Mouse (Mus musculus) embryonic facial prominence, embryonic 10.5 days (tissue): ENCODE data around the gene Taf3. TPM values are rescaled to one million over a fixed set of nuclear protein-coding genes. Genes with fewer than 3 reads are reported as not detected.

ENCODE experiments used
- DNase-seq: peaks from one replicate; pipeline ENCODE4 v3.0.0-alpha.2; 2017; ENCODE audit warnings: low spot score
- H3K27ac ChIP-seq: fragments of 300-500 bp; sonication (generic); replicated peaks from 2 replicates; pipeline ENCODE4 v1.5.1; 2016; ENCODE audit warnings: mild to moderate bottlenecking
- H3K27me3 ChIP-seq: fragments of 300-500 bp; sonication (generic); replicated peaks from 2 replicates; pipeline ENCODE4 v1.6.1; 2016; ENCODE audit warnings: low read depth, mild to moderate bottlenecking; ENCODE audit not compliant: poor library complexity, severe bottlenecking
- H3K36me3 ChIP-seq: fragments of 300-500 bp; sonication (generic); replicated peaks from 2 replicates; pipeline ENCODE4 v1.6.1; 2016; ENCODE audit warnings: mild to moderate bottlenecking, moderate library complexity
- H3K4me1 ChIP-seq: fragments of 300-500 bp; sonication (generic); 2 replicates; pipeline ENCODE4 v1.6.1; 2016
- H3K4me3 ChIP-seq: fragments of 300-500 bp; sonication (generic); 2 replicates; pipeline ENCODE4 v1.5.1; 2016; ENCODE audit warnings: mild to moderate bottlenecking, moderate library complexity
- H3K9me3 ChIP-seq: fragments of 300-500 bp; sonication (generic); 2 replicates; pipeline ENCODE4 v1.6.1; 2016; ENCODE audit warnings: mild to moderate bottlenecking
- WGBS: fragments of 180-500 bp; shearing (Covaris S2); methylation state at CpG from one replicate; pipeline ENCODE4 v1.1.7; 2016; 5-methylcytosine and 5-hydroxymethylcytosine counted together
- polyA plus RNA-seq: library from polyadenylated mRNA; unstranded; fragments of >200 nt; fragmentation: Nextera tagmentation; extraction: Ambion mirVana; gene quantifications from 2 replicates; pipeline ENCODE4 v1.2.1, GENCODE M21; 2016

Gene Taf3
- polyA plus RNA-seq, 1 experiment from 2014 or later: 17.3 TPM

- peaks cover 13% of the 10 kb centered on the region; the same call in 1 of the 2 replicates for H3K4me1 ChIP-seq
- no peak overlapping the region for H3K4me3 ChIP-seq
- no peaks in the 10 kb centered on the region for H3K9me3 ChIP-seq
- no peaks in the 10 kb centered on the region for H3K36me3 ChIP-seq
- no peaks in the 10 kb centered on the region for H3K27me3 ChIP-seq
- no peak overlapping the region for H3K27ac ChIP-seq
- 80% methylated on average over 4 of the region's 4 CpGs for WGBS
- DNase-seq: no peak
Observed at GRCm38 (mm10) chr2:9970178-9970577, 78.2 kb downstream of the Taf3 start.

DNA sequence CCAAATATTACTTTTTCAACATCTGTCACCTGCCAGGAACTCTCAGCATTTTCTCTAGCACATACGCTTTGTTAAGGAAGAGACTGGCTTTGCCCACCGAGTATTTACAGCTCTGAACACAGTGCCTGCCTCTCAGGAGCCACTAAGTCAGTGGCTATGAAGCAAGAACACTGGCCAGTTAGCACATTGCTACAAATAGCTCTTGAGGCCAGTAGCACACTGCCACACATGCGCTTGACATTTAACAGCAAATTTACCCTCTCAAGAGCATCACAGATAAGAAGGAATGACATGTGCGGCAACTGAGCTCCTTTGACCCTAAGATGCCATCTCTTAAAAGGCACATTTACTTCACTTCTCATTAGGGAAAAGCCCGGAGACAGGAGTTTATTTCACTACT lies 78.7 kb downstream of the Taf3 start:
- DNase-seq: no peak
- no peaks in the 10 kb centered on the region for H3K9me3 ChIP-seq
- H3K4me3 ChIP-seq: no peak overlapping the region
- H3K27me3 ChIP-seq: no peaks in the 10 kb centered on the region
- peaks cover 13% of the 10 kb centered on the region; the same call in 1 of the 2 replicates for H3K4me1 ChIP-seq
- H3K27ac ChIP-seq: no peak overlapping the region
- H3K36me3 ChIP-seq: no peaks in the 10 kb centered on the region
- 80% methylated on average over 5 of the region's 5 CpGs for WGBS

GRCm38 (mm10) chr2:9966634-9967033 lies 81.8 kb downstream of the Taf3 start:
- WGBS: 56% methylated on average over 1 of the region's 1 CpGs

DNA sequence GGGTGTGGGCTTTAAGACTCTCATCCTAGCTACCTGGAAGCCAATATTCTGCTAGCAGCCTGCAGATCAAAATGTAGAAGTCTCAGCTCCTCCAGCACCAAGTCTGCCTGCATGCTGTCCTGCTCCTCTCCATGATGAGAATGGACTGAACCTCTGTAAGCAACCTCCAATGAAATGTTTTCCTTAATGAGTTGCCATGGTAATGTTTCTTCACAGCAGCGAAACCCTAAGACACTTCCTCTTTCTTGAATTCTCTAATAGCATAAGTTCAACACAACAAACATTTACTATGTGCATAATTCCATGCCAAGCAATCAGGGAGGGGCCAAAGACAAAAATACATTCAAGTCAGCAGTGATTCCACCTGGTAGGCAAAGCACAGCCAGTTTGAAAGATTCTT lies 82.8 kb downstream of the Taf3 start:
- no peak for DNase-seq
- WGBS: 91% methylated on average over 1 of the region's 1 CpGs
- H3K4me3 ChIP-seq: no peak overlapping the region
- no peaks in the 10 kb centered on the region for H3K9me3 ChIP-seq
- no peak overlapping the region for H3K27ac ChIP-seq
- no peaks in the 10 kb centered on the region for H3K27me3 ChIP-seq
- H3K36me3 ChIP-seq: no peaks in the 10 kb centered on the region
- peaks cover 14% of the 10 kb centered on the region for H3K4me1 ChIP-seq

More at GRCm38 (mm10) chr2:9966634-9967033, 81.8 kb downstream of the Taf3 start:
- Histone ChIP-seq H3K36me3 (no peaks in the 10 kb centered on the region), H3K4me3 (no peak overlapping the region), H3K9me3 (no peaks in the 10 kb centered on the region), H3K4me1 (peaks cover 18% of the 10 kb centered on the region), H3K27ac (no peak overlapping the region), H3K27me3 (no peaks in the 10 kb centered on the region)
- no peak for DNase-seq

DNA sequence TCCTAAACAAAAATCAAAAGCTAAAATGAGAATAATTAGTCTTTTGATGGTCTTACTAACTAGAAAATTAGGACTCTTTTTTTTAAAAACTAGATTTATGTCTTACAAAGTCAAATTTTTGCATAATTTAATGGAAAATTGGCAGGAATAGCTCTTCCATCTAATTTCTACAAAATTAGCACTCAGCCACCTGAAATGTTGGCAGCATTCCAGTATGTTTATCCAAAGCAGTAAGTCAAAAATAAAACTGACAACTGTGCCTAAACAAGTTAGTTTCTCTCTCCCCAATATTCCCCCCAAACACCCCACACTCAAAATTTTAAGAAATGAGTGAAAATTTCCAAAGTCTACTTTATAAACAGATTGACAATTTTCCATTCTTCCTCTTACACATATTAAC lies 85.5 kb downstream of the Taf3 start:
- Histone ChIP-seq H3K36me3 (no peaks in the 10 kb centered on the region), H3K27me3 (no peaks in the 10 kb centered on the region), H3K9me3 (no peaks in the 10 kb centered on the region), H3K4me1 (peaks cover 16% of the 10 kb centered on the region), H3K27ac (no peak overlapping the region), H3K4me3 (no peak overlapping the region)
- no peak for DNase-seq

DNA sequence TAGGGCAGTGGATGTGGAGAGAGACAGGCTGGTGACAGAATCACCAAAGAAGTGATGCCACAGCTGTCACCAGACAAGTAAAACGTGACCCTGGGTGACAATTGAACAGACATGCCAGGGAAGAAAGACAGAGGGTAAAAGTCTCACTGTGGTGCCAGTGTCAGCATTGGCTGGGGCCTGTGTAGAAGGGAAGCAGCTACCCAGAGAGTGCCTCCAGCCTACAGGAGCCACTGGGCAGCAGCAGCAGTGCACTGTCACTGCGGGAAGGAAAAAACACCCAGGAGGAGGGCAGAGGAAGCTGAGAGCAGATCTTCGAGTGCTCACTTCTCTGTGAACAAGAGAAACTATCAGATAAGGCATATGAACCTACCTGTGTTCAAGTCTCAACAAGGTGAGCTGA lies 86.7 kb downstream of the Taf3 start:
- Histone ChIP-seq H3K27me3 (no peaks in the 10 kb centered on the region), H3K4me3 (no peak overlapping the region), H3K4me1 (peaks cover 26% of the 10 kb centered on the region), H3K9me3 (no peaks in the 10 kb centered on the region), H3K36me3 (no peaks in the 10 kb centered on the region), H3K27ac (no peak overlapping the region)
- no peak for DNase-seq
- 72% methylated on average over 3 of the region's 3 CpGs for WGBS

- 95% methylated on average over 6 of the region's 6 CpGs for WGBS
- DNase-seq: no peak
- H3K27ac ChIP-seq: no peak overlapping the region
Observed at GRCm38 (mm10) chr2:9958011-9958410, 90.4 kb downstream of the Taf3 start.

DNA sequence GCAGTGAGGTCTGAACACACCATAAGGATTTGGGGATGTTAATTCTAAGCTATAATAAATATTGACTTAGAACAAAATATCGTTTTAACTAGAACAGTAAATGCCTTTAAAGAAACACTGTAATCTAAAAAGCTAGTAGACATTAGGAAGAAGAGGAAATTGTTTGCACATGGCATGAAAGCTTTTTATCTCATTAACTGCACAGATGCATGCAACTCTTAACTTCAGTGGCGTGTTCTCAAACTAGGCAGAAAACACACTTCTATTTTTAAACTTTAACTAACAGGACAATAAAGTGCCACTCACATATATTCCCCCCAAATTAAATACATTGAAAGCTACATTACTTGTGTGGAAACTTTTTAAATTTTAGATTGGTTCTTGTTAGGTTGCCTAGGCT lies 91.8 kb downstream of the Taf3 start:
- Histone ChIP-seq H3K27me3 (no peaks in the 10 kb centered on the region), H3K4me3 (no peak overlapping the region), H3K27ac (peak overlapping the region; percentile 70), H3K4me1 (peaks cover 35% of the 10 kb centered on the region), H3K9me3 (no peaks in the 10 kb centered on the region), H3K36me3 (peaks cover 15% of the 10 kb centered on the region)
- 41% methylated on average over 2 of the region's 2 CpGs for WGBS
- no peak for DNase-seq

More at GRCm38 (mm10) chr2:9958011-9958410, 90.4 kb downstream of the Taf3 start:
- Histone ChIP-seq H3K27me3 (no peaks in the 10 kb centered on the region), H3K4me1 (peaks cover 42% of the 10 kb centered on the region), H3K36me3 (peaks cover under 1% of the 10 kb centered on the region; the same call in 1 of the 2 replicates), H3K9me3 (no peaks in the 10 kb centered on the region), H3K4me3 (no peak overlapping the region)

DNA sequence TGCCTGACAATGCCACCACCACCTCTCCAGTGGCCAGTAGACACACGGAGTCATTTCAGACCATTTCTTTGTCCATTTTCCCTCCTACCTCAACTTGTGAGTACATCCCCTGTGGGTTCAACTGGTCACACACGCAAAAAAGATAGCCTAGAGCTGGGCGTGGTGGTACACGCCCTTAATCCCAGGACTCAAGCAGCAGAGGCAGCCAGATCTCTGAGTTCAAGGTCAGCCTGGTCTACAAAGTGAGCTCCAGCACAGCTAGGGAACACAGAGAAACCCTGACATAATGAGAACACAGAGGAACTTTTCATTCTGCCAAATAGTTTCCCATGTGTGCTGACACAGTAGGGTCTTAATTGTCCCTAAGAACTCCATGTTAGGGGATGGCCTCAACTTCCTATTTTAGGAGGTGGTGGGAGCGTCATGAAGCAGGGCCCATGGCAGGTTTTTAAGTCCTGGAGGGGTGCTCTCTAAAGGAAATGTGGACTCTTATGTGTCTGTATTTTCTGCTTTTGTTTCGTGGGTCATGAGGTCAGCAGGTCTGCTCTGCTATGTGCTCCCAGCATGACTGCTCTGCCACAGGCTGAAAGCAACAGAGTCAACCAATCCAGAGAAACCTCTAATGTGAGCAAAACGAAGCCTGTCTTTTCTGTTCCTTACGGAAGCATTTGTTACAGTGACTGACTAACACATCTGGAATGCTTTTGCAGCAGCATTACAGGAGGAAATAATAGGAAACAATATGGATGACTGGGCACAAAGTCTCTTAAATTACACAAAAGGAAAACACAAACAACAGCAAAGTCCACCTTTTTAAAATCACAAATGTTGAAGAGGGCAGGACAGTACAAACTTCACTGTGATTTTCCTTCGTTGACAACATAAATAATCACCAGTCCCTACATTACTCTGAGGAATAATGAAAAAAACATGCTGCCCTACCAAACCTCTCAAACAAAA lies 92.5 kb downstream of the Taf3 start:
- no peaks in the 10 kb centered on the region for H3K27me3 ChIP-seq
- H3K36me3 ChIP-seq: peaks cover 20% of the 10 kb centered on the region
- peak overlapping the region; percentile 70 for H3K27ac ChIP-seq
- DNase-seq: peak; percentile 42
- peaks cover 35% of the 10 kb centered on the region for H3K4me1 ChIP-seq
- 45% methylated on average over 9 of the region's 9 CpGs for WGBS
- H3K9me3 ChIP-seq: no peaks in the 10 kb centered on the region
- H3K4me3 ChIP-seq: no peak overlapping the region

- Histone ChIP-seq H3K4me3 (no peak overlapping the region), H3K27ac (no peak overlapping the region), H3K27me3 (no peaks in the 10 kb centered on the region), H3K9me3 (no peaks in the 10 kb centered on the region), H3K4me1 (no peaks in the 10 kb centered on the region), H3K36me3 (peaks cover 13% of the 10 kb centered on the region)
- 73% methylated on average over 3 of the region's 3 CpGs for WGBS
- no peak for DNase-seq
Observed at GRCm38 (mm10) chr2:9946739-9947138, 101.7 kb downstream of the Taf3 start.

DNA sequence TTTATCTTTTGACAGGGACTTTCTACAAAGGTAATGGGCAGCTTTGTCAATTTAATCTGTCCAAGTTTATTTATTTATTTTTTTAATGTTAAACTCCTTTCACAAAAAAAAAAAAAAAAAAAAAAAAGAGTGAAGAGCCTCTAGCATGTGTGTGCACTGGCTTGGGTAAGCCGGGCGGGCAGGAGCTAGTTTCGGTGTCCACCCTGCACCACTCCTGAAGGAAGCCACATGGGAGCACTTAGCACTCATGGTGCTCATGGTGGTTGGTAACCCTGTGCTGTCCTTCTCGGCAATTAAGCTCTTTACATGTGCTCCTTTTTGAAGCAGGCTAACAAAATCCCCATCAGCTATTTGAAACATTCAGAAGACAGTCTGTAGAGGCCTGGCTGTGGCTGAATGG lies 102.8 kb downstream of the Taf3 start:
- no peaks in the 10 kb centered on the region for H3K27me3 ChIP-seq
- WGBS: 88% methylated on average over 4 of the region's 4 CpGs
- H3K4me3 ChIP-seq: no peak overlapping the region
- H3K9me3 ChIP-seq: no peaks in the 10 kb centered on the region
- H3K27ac ChIP-seq: no peak overlapping the region
- peaks cover 5% of the 10 kb centered on the region for H3K36me3 ChIP-seq
- DNase-seq: no peak
- H3K4me1 ChIP-seq: no peaks in the 10 kb centered on the region

DNA sequence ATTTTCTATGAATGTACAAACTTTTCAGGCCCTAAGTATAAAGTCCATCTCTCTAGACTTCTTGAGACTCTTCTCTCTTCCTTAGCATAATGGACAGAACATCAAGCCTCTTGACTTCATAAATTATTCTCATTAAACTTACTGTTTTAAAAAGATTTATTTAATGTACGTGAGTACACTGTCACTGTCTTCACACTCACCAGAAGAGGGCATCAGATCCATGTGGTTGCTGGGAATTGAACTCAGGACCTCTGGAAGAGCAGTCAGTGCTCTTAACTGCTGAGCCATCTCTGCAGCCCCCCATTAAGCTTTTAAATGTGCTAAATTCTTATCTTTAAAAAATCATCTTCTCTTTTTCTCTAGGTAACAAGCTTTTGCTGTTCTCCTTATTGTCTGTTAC lies 105.4 kb downstream of the Taf3 start:
- H3K4me3 ChIP-seq: no peak overlapping the region
- no peak for DNase-seq
- WGBS: 87% methylated on average over 1 of the region's 1 CpGs
- peaks cover 12% of the 10 kb centered on the region for H3K36me3 ChIP-seq
- H3K27ac ChIP-seq: no peak overlapping the region
- H3K4me1 ChIP-seq: peaks cover 4% of the 10 kb centered on the region
- H3K27me3 ChIP-seq: no peaks in the 10 kb centered on the region
- H3K9me3 ChIP-seq: no peaks in the 10 kb centered on the region

GRCm38 (mm10) chr2:9939250-9939649 lies 109.1 kb downstream of the Taf3 start:
- Histone ChIP-seq H3K27me3 (no peaks in the 10 kb centered on the region), H3K36me3 (peaks cover 12% of the 10 kb centered on the region), H3K4me3 (no peak overlapping the region), H3K9me3 (no peaks in the 10 kb centered on the region), H3K4me1 (peaks cover 10% of the 10 kb centered on the region), H3K27ac (no peak overlapping the region)
- WGBS: 91% methylated on average over 4 of the region's 4 CpGs
- no peak for DNase-seq
